Comparison of ENCODE assay signal across 9 mouse cellular contexts in the genomic region with DNA sequence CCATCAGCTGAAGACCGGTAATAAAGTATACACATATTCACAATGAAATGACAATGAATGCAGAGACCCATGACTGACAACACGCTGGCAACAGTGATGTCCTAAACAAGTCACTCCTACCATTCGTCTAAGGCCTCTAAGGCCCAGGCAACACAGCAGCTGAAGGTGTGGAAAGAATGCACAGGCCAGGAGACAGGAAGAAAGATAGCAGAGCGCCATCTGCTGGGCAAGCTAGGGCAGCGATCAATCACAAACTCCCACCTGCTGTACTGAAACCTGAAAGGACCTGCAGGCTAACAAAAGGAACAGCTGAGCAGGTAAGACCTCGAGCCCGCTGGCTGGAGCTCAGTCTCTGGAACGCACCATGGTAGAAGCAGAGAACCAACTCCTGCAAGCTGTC. TPM values are rescaled to one million over a fixed set of nuclear protein-coding genes. Genes with fewer than 3 reads are reported as not detected.
A peak's percentile ranks its signal among the peaks of the same experiment; 100 is the strongest.
DNase-seq lines count a peak whose midpoint lies in the region; TF ChIP-seq lines count a peak whose summit lies in the region.
"Had no signal": no experiment of that assay in that cellular context is flagged by ENCODE, and none has a peak within 500 bp of the region (broad histone marks: within the 10 kb centered on the region; RNA-seq: fewer than 3 reads in every experiment).

No protein-coding gene starts in this region.

- TF ChIP-seq CTCF in embryonic fibroblast, embryonic 13.5 days (IDR thresholded peaks at IDR 0.05; ENCODE audit: borderline replicate concordance, insufficient read depth, low read length), result peak; percentile 93

- H3K27ac ChIP-seq in embryonic fibroblast, embryonic 13.5 days (ENCODE audit: insufficient read depth, low read length), result no peak overlapping the region
- H3K27ac ChIP-seq: limb, embryonic 12.5 days had no signal

- H3K4me1 ChIP-seq in embryonic fibroblast, embryonic 13.5 days (ENCODE audit: control insufficient read depth, insufficient read depth, low read length), result no peaks in the 10 kb centered on the region
- H3K4me1 ChIP-seq: limb, embryonic 12.5 days had no signal

- no peak overlapping the region for H3K4me3 ChIP-seq in embryonic fibroblast, embryonic 13.5 days (ENCODE audit: insufficient read depth, low read length)
- H3K4me3 ChIP-seq: limb, embryonic 12.5 days had no signal

- TF ChIP-seq POLR2A in embryonic fibroblast, embryonic 13.5 days (IDR thresholded peaks at IDR 0.05; ENCODE audit: low read depth, low read length), result no peak

- DNase-seq in ES-CJ7 (ENCODE audit: low read depth, low spot score), result peak; percentile 85
- peak; percentile 92 for DNase-seq in brain, adult 2 months (ENCODE audit: low read depth, low spot score)
- DNase-seq in heart, postnatal 4 days, result peak; percentile 73
- DNase-seq in layer of hippocampus, adult 8-10 months (ENCODE audit: low spot score in 2 of 2), result peak; percentile 49 to 74
- DNase-seq in lung, postnatal 14 days, result peak; percentile 60
- DNase-seq in retina, postnatal 7 days (ENCODE audit: low read depth, low spot score), result peak; percentile 55
- peak; percentile 84 for DNase-seq in thymus, postnatal 4 days

RNA-seq across cellular contexts. Expression of a gene that starts 48.6 kb away (rescaled TPM):
- polyA plus RNA-seq in embryonic fibroblast, embryonic 13.5 days (2011; ENCODE audit: insufficient read length, low read depth, missing spikeins), result 48.9 and 53.9 TPM in 2 replicates
- 10 to 100 TPM; 18.1 to 19.9 TPM for total RNA-seq in heart, postnatal 4 days (2021)
- total RNA-seq in layer of hippocampus, adult 8-10 months (2022), result 10 to 100 TPM; 12.3 to 14.4 (median 13.8) TPM

RNA-seq across cellular contexts. Expression of a gene that starts 48.8 kb away (rescaled TPM):
- polyA plus RNA-seq in embryonic fibroblast, embryonic 13.5 days (2011; ENCODE audit: insufficient read length, low read depth, missing spikeins), result 141 and 146 TPM in 2 replicates
- total RNA-seq in heart, postnatal 4 days (2021), result 10 to 100 TPM; 25.2 to 25.3 TPM
- 10 to 100 TPM; 15.5 to 21.6 (median 19.1) TPM for total RNA-seq in layer of hippocampus, adult 8-10 months (2022)
